Mouse (Mus musculus) thymus, postnatal 10 days (tissue): ENCODE measurements around the gene Mid2.
"Not testable (repeated sequence)": the region's sequence is repeated elsewhere in the genome, so short reads cannot be mapped to it uniquely, and the experiment has no call there.

Experiments used
- DNase-seq, 2 experiments: peaks; one replicate each; pipeline ENCODE4 v3.0.0; 2021; ENCODE audit warnings: low spot score in 2 of 2

The Mid2 gene

DNA sequence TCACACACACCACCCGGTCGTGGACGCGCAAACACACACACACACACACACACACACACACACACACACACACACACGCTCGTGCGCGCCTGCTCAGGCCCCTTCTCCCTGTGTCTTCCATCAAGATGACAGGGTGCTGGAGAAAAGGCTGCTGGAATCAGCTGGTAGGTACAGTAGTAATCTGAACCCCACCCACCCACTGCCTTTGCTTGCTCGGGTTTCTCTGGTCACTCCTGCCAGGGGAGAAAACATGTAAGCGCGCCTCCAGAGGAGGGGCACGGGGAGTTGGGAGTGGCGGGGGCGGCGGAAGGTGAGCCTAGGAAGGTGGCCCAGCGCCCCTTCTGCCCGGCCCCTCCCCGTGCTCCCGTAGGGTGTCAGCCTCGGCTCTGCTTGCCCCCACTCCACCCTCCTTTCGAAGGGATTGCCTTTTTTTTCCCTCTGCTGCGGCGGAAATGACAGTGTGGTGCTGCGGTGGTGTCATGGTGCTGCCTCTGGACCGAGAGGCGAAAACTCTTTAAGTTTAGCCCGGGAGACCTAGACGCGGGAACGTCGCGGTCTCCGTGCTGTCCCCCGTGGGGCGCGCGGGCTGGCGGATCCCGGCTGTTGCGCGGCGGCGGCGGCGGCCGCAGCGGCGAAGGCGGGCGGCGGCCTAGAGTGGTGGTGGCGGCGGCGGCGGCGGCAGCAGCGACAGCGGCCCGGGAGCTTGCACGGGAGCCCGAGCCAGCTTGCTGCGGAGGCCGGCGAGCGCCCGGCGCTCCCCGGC, at the start of gene Mid2:
TSS of gene Mid2 (plus strand) at position 121 of the 763 bp plus-strand sequence.
- no peak for DNase-seq

GRCm38 (mm10) chrX:140624875-140625594, 39.4 kb upstream of the Mid2 start:
- no peak for DNase-seq

DNA sequence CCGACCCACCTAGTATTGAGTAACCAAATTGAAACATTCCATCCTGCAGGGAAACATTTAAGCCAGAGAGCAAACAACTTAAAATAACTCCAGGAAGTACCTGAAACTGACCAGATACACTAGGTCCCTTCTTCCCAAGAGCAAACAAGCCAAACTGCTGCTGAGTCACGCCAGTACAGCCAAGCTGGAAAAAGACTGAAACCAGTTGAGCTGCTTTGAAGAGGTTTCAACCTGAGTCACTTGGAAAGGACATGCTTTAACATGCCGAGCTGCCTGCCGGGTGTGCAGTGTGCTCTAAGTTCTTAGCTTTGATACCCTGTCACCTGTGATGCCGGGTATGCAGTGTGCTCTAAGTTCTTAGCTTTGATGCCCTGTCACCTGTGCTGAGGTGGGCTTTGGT, 26.4 kb upstream of the Mid2 start:
- DNase-seq: no peak

- DNase-seq: no peak
Measured at GRCm38 (mm10) chrX:140639592-140639991, 24.8 kb upstream of the Mid2 start.

DNA sequence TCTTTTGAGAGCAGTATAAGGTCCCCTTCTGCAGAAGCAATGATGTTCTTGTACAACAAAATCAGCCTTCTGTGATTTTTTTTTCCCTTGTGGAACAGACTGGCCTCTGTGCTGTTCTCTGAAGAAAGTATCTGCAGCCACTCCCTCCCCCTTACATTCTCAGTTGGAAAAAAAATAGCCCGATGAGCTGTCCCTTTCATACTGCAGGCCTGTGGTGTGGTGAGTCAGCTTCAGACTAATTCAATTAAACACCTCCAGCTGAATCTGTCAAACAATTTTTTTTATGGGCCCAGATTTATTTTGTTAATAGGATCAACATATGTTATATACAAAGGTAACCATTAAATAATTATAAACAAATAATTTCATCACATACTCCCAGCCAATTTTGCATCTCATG, 3.7 kb upstream of the Mid2 start:
- DNase-seq: no peak

- DNase-seq: no peak
Measured at GRCm38 (mm10) chrX:140663516-140663915, 883 bp upstream of the Mid2 start.

DNA sequence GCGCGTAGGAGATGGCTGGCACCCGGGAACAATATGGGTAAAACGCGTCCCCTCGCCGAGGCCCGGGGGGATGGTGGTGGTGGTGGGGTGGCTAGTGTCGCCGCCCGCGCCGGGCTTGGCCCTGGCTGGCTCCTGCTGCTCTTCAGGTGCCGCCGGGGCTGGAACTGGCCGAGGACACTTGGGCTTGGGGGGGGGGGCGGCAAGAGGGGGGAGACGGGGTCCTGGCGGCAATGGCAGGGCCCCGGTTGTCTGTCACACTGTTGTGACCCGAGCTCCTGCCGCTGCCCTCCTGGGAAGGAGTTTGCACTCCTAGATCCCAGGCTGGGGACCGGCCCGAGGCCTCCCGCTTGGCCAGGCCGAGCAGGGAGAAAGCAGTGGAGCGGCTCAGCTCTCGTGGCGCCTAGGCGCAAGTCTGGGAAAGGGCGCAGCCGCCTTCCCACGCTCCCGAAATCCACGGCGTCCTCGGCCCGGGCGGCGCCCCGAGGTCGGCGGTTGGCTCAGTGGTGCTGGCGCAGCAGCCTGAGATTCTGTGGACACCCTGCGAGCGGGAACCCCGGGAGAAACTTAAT, 927 bp downstream of the Mid2 start:
- DNase-seq: no peak

DNA sequence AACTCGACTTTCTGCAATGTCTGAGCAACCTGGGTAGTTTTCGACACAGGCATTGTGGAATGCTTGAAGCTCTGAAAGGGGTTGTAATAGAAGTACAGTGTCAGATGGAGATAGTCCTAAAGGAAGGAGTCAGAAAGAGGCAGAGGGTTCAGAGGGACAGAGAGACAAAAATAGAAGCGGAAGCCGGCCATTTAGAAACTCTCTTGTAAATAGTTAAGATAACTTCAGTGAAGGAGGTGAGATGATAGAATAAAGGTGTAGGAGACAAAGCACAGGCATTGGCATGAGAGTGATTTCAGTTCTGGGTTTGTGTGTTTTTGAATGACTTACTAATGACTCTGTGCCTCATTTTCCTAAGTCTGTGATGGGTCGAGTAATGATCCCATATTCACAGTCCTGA, 11.0 kb downstream of the Mid2 start:
- DNase-seq: no peak

DNA sequence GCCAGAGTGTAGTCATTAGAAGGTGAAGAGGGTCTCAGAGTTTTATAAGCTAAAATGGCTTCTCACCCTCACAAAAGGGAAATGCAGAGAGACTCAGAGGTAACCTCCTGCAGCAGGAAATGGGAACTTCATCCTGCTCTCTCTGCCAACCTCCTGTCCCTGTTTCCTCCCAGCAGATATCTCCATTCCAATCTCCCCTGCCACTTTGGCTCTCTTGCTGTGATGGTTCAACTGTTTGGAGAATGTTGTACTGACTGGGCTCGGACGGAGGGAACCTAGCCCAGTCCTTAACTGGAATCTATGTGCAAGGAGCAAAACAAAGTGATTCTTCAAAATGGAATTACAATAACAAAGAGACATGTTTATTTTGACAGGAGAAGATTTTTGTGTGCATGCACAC, 23.9 kb downstream of the Mid2 start:
- no peak for DNase-seq

DNA sequence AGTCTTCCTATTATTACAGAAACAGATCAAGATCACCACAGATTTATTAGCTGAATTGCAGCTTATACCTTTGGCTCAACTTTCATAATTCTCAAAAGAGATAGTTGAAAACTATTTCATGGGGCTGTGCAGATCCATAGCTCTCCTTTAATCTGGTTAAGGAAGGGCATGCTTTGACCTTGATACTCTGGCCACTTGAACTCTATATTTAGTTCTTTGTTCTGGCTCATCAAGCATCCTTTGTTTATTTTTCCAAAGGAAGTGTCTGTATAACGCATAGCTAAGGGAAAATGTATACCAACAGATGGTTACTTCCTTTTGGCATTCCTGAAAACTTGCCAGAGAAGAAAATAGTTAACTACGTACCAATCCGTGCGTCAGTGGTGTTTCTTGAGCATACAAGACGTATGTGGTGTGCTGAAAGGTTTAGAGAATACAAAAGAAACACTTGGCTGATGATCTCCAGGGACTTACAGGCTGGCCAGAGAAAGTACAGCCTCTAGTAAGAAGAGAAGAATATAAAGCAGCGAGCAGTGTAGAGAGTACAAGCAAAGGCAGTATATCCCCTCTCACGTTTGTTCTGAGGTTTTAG, 33.6 kb downstream of the Mid2 start:
- not testable (repeated sequence) for DNase-seq

DNA sequence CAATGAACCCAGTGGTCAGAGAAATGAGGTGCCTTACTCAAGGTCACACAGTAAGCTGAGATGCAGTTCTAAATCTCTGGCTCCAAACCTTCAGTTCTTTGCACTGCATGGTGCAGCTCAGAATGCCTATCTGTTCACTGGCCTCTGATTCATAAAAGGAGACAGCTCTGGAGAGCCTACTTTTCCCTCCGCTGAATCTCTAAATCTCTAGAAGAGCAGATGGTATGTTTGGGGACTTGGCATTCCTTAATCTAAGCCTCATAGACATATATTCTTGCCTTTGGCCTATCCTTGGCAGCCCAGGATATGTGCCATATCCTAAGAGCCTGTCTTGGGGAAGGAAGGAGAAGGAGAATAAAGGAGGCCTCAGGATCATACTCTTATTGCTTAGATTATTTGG, 38.8 kb downstream of the Mid2 start:
- DNase-seq: no peak

DNA sequence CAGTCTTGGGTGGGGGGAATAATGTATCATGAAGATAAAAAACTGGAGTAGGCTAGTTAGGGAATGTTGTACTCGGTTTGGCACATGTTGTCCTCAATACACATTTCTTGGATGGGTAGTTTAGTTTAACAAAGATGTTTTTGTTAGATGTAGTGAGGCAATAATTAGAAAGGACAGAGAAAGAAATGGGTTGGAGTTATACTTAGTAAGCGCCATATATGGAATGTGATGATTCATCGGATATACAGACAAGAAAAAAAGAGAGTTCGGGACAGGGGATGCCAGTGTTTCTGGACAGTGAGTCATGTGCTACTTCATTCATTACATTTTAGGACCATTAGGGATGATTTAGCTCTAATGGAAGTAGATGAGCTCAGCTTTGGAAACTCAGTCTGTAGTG, 41.7 kb downstream of the Mid2 start:
- no peak for DNase-seq

DNA sequence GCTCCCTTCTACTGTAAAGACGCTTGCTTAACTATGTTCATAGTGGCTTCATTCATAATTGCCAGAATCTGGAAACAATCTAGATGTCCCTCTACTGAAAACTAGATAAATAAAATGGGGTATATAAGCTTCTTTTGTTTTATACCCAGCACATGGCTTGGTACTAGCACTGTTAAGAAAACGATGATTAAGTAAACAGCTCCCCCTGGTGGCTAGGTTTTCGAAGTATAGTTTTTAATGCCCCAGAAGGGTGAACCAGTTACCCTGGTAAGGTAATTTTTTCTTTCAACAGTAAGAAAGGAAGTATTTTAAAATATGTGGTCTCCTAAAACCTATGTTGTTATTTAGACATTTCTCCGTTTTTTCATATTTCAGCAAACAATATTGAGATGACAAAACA, 58.0 kb downstream of the Mid2 start:
- DNase-seq: peak in 1 of 2 experiments; percentile 31

DNA sequence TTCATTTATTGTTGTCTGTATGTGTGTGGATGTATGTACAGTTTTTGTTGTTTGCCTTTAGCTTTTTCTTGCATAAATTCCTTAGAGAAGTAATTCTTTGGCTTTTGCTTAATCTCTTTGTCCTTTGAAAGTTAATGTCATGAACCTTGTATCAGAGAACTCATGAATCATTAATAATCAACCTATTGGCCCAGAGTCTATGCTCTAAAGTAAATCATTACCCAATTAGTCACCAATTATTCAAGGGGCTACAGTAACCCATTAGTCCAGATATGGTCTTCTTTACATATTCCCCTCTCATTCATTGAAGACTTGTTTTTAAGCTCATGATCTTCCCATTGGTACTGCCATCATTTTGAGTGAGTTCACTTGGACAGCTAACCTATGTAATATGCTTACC, 74.6 kb downstream of the Mid2 start:
- no peak for DNase-seq

DNA sequence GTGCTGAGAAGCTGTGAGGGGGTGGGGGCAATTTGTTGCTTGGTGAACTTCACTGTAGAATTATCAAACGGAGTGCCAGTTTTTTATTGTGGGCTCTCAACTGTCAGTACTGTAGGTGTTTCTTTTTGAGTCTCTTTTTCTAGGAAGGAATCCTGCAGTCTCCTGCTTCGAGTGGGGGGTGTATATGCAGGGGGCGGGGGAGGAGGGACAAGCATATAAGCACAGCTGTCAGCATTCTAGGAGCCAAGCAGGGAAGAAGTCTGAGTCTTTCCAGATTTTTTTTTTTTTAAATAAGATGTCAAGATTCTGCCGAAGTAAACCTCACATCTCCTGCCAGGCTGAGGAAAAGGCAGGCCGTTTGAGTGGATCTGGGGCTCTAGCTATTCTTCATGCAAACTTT, 78.8 kb downstream of the Mid2 start:
- DNase-seq: no peak

DNA sequence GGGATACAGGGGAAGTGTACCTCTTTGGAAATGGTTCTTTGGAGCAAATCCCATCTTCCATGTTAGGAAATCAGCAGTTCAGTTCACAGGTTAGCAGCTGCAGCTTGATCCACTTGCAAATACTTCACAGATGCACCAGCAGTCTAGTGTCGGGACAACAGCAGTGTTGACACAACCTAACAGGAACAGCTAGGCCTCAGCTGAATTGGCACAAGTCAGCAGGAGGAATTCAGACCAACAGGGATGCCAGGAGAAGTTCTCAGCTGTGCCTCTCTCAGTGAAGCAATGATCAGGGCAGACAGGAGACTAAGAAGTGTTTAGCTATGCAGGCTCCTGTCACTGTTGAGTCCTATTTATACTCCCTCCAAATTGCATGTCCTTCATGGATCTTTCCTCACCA, 105.4 kb downstream of the Mid2 start:
- no peak for DNase-seq

- DNase-seq: no peak
Measured at GRCm38 (mm10) chrX:140805340-140805739, 140.9 kb downstream of the Mid2 start.

- DNase-seq: no peak
Measured at GRCm38 (mm10) chrX:140813312-140814006, 149.1 kb downstream of the Mid2 start, which contains the start of gene Tex13b. Tex13b (minus strand) TSS chrX:140813433.
